Mouse (Mus musculus) olfactory bulb, adult 2 months (tissue): Measurements from ENCODE around the gene Unk.

Source experiments
- CTCF ChIP-seq: fragments of 200-500 bp; IDR thresholded peaks from 2 replicates; pipeline ENCODE4 v1.5.1; 2012; ENCODE audit warnings: low read depth, mild to moderate bottlenecking, low read length, moderate library complexity; ENCODE audit not compliant: insufficient read depth
- POLR2A ChIP-seq: fragments of 200-500 bp; IDR thresholded peaks from 2 replicates; pipeline ENCODE4 v1.6.1; 2012; ENCODE audit warnings: mild to moderate bottlenecking, low read depth, low read length, moderate library complexity; ENCODE audit not compliant: insufficient read depth

GRCm38 (mm10) chr11:116098711-116099460 is 68.8 kb downstream of the Unk start:
- TF ChIP-seq POLR2A (no peak), CTCF (no peak)
